Mouse (Mus musculus) activated CD4-positive, CD25-positive, alpha-beta regulatory T cell (primary cell): Measurements from ENCODE around the gene Gm45711. TPM values are rescaled to one million over a fixed set of nuclear protein-coding genes. Genes with fewer than 3 reads are reported as not detected.

Experiments used
- polyA plus RNA-seq, 2 experiments: library from polyadenylated mRNA; unstranded; fragments of 100-300 nt; shearing (Covaris generic); gene quantifications; one replicate each; pipeline ENCODE4 v1.2.1; 2017

The Gm45711 gene
- polyA plus RNA-seq = not detected

GRCm38 (mm10) chr8:104309441-104310155 is at the start of gene Gm45711, which contains the start of gene Cmtm1:
Gm45711 (minus strand) TSS chr8:104310081.
Cmtm1 (minus strand) TSS chr8:104310145.

DNA sequence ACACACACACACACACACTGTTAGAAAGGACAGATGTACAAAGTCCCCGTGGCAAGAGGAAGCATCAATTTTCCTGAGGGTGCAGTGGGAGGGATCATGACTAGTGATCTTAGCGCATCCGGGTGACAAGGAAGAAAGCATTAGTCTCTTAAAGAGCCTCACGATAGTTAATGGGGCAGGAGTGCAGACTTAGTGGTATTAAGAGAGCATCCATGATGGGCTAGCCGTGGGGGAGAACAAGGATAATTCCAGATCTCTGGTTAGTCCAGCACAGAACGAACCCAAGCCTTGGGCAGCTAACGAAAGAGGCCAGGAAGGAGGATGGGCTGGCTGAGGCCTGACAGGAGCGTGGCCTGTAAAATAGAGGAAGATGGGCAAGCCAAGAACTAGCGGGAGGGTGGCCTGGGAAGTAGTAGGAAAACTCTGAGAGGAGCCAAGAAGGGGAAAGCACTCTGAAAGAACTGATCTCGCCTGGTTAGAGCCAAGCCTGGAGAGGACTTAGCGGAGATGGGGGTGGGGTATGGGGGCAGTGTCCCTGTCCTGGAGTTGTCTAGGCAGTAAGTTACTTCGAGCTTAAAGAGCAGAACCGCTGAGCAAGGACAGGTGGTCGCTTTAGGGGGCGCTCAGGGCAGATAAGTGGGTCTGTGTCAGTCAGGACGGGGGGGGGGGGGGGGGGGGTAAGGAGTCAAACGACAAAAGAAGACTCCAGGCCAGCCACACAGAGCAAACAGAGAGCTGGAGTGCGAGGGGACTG is 29.5 kb upstream of the Gm45711 start, which contains the start of gene Cmtm3:
TSS of gene Cmtm3 (plus strand) at position 182 of the 754 bp plus-strand sequence.

GRCm38 (mm10) chr8:104321930-104322329 is 12.0 kb upstream of the Gm45711 start, which contains the start of gene Cmtm2b:
Cmtm2b (plus strand) TSS chr8:104322230.

DNA sequence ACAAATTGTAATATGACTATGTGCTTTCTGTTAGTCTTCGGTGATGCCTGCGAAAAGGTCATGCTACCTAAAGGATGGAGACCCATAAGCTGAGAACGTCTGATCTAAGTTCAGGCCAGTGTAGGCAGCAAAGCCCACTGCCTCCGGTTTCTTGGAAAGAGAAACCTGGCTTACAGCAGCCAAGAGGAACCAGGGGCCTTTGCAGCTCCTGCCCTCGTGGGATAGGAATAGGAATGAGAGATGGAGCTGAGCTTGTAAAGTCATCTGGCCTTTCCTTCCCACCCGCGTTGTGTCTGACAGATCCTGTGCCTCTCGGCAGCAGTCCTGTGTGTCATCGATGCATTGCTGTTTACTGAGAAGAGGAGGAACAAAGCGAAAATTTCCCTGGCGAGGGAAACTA is 11.4 kb upstream of the Gm45711 start, which contains the start of gene Gm11020:
TSS of gene Gm11020 (plus strand) at position 301 of the 400 bp plus-strand sequence.

GRCm38 (mm10) chr8:104293081-104293480 is 16.8 kb downstream of the Gm45711 start, which contains the start of gene Cmtm2a:
Cmtm2a (minus strand) TSS chr8:104293181.

GRCm38 (mm10) chr8:104250439-104251367 is 59.2 kb downstream of the Gm45711 start, which contains the start of gene Cklf:
Cklf (plus strand) TSS chr8:104250861.

GRCm38 (mm10) chr8:104248276-104248675 is 61.6 kb downstream of the Gm45711 start, which contains the start of gene Tk2:
Tk2 (minus strand) TSS chr8:104248558.

Other genes starting within 250 kb of the Gm45711 start
- gene Cdh5, start 208.5 kb downstream of the Gm45711 start, polyA plus RNA-seq = under 1 TPM; 0.06 to 0.19 TPM
- under 1 TPM in 1 of 2 experiments, not detected in 1; 0.34 TPM for gene Bean1, start 139.6 kb downstream of the Gm45711 start, polyA plus RNA-seq
- gene Tk2, start 61.5 kb downstream of the Gm45711 start, polyA plus RNA-seq = 10 to 100 TPM; 61.4 to 69.4 TPM
- gene Cklf, start 59.2 kb downstream of the Gm45711 start, polyA plus RNA-seq = 100 to 1,000 TPM in 1 of 2 experiments, 10 to 100 TPM in 1; 85.6 to 108 TPM
- gene Cmtm2a, start 16.9 kb downstream of the Gm45711 start, polyA plus RNA-seq = under 1 TPM in 1 of 2 experiments, not detected in 1; 0.48 TPM
- gene Cmtm1, start 64 bp upstream of the Gm45711 start, polyA plus RNA-seq = under 1 TPM in 1 of 2 experiments, not detected in 1; 0.31 TPM
- gene Gm11020, start 11.5 kb upstream of the Gm45711 start, polyA plus RNA-seq = not detected
- not detected for gene Cmtm2b, start 12.1 kb upstream of the Gm45711 start, polyA plus RNA-seq
- gene Cmtm3, start 29.3 kb upstream of the Gm45711 start, polyA plus RNA-seq = 10 to 100 TPM; 20.2 to 24.7 TPM
- gene Cmtm4, start 85.7 kb upstream of the Gm45711 start, polyA plus RNA-seq = under 1 TPM; 0.49 to 0.91 TPM
- 10 to 100 TPM; 29.0 to 38.0 TPM for gene Dync1li2, start 133.0 kb upstream of the Gm45711 start, polyA plus RNA-seq
- gene Terb1, start 199.8 kb upstream of the Gm45711 start, polyA plus RNA-seq = not detected
- 10 to 100 TPM; 72.7 to 85.3 TPM for gene Nae1, start 224.6 kb upstream of the Gm45711 start, polyA plus RNA-seq
- 1 to 10 TPM; 2.6 to 2.9 TPM for gene Car7, start 224.6 kb upstream of the Gm45711 start, polyA plus RNA-seq